Mouse (Mus musculus) spleen, postnatal 4 days (tissue): ENCODE results near the gene Atg5.

ENCODE experiments used
- DNase-seq, 2 experiments: peaks; one replicate each; pipeline ENCODE4 v3.0.0; 2022; ENCODE audit warnings: low spot score in 2 of 2

Atg5 gene

GRCm38 (mm10) chr10:44353467-44353866 is 85.3 kb downstream of the Atg5 start:
- no peak for DNase-seq

DNA sequence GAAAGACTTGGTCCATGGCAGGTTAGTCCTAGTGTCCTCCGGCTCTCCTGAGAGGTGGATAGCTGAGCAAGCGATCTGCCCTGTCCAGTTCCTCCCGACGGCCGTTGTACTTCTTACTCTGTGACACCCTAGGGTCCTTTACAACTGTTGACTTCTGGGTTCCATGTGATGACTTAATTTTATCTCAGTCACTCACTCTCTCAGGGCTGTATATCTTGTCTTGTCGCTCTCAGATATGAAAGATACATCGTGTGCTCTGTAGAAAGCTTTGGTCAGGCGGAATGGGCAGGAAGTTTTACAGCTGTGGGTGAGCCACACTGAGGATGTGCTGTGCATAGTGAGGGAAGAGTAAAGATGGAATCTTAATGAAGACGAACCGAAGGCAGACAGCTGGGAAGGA is 86.2 kb downstream of the Atg5 start:
- no peak for DNase-seq

GRCm38 (mm10) chr10:44355216-44355615 is 87.1 kb downstream of the Atg5 start:
- DNase-seq = no peak

DNA sequence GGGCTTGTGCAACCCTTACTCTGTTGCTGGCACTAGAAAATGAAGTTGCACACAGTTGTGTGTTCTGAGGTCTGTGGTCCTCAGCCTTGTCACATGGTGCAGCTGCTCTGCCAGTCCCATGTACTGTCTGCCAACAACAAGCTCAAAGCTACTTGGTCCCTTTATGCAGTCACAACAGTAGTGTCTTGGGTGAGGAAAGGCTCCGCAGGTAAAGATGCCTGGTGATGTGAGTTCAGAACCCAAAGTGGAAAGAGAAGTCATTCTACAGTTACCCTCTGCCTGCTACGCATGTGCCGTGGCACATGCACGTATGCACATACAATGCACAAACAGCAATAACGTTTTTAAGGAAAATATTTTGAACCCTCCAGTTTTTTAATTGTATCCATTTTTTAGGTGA is 88.5 kb downstream of the Atg5 start:
- DNase-seq = no peak

- DNase-seq = no peak
These were observed 89.2 kb downstream of the Atg5 start for GRCm38 (mm10) chr10:44357316-44357715.

DNA sequence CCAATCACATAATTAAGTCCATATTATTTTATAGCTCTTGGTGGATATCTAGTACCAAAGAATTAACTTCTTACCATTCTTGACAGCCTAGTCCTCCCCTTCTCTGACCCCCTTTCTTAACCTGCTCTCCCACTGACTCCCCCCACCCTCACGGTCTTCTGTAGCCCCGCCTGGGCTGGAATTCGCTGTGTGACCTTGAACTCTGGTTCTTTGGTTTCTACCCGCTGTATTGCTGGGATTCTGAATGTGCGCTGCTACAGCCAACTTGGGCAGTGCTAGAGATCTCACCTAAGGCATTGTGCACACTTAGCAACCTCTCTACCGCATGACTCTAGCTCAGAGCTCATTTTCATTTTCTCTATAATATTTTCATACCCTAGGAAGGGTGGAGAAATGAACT is 90.7 kb downstream of the Atg5 start:
- no peak for DNase-seq

- DNase-seq = no peak
These were observed 92.5 kb downstream of the Atg5 start for GRCm38 (mm10) chr10:44360632-44361031.

- DNase-seq = no peak
These were observed 94.3 kb downstream of the Atg5 start for GRCm38 (mm10) chr10:44362435-44362834.

DNA sequence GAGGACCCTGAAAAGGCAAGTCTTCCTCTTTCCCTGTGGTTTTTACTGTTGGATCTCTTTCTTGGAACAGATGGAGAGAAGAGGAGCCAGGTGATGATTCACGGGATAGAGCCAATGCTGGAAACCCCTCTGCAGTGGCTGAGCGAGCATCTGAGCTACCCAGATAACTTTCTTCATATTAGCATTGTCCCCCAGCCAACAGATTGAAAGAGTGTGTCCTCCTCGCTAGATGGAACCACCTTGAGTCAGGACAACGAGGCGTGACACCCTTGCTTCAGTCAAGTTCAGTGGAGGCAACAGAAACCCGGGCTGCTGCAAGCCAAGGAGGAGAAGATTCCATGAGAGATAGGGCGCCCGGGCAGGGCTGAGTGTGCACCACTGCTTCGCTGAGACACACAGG is 94.7 kb downstream of the Atg5 start:
- DNase-seq = no peak

DNA sequence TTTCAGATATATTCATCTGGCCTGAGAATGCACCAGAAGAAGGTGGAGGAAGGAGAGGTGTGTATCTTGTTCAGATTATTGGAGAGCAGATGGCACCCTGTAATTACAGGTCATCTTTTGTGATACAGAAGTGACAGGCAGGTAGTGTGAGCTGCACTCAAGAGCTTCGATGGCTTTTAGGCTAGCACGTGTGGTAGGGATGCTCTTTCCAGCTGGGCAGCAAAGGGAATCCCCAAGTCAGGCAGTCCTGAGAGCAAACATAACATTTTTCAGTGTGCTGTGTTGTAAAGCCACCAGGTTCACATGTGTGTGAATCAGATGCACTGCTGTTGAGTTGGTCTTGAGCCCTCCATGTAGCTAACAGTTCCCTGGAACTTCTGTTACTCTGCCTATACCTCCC is 98.0 kb downstream of the Atg5 start:
- no peak for DNase-seq

- no peak for DNase-seq
These were observed 98.9 kb downstream of the Atg5 start for GRCm38 (mm10) chr10:44367043-44367442.

DNA sequence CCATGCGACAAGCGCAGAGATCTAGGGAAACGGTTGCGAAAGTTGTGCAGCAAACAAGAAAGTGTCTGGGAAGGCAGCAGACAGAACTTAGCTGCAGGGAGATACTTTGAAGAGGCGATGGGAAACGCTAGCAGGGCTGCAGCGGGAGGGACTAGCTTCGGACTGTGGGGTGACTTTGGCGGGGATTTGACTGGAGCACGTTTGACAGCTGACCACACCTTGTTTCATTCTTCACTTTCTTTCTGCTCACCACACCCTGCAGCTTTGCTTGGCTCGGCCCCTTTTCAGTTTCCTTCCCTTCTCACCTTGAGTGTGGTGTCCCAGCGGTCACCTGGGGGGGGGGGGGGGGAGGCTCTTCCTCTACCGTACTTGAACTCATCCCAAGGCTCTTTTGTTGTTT is 100.4 kb downstream of the Atg5 start:
- DNase-seq = no peak

DNA sequence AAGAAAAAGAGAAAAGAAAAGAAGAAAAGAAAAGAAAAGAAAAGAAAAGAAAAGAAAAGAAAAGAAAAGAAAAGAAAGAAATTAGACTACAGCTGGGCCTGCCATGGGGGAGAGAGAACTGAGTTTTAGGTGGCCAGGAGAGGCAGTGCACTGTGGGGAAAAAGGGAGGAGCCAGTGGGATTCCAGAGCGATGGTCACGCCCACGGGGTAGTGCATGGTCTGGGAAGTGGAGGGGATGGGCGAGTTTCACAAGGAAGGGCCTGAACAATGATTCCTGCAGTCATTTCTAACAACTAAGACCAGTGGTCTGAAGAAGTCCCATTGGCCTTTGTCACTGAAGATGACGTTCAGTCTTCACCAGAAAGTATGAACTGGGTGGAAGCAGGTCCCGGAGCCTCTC is 102.5 kb downstream of the Atg5 start:
- DNase-seq = no peak

- DNase-seq = no peak
These were observed 104.1 kb downstream of the Atg5 start for GRCm38 (mm10) chr10:44372210-44372609.

DNA sequence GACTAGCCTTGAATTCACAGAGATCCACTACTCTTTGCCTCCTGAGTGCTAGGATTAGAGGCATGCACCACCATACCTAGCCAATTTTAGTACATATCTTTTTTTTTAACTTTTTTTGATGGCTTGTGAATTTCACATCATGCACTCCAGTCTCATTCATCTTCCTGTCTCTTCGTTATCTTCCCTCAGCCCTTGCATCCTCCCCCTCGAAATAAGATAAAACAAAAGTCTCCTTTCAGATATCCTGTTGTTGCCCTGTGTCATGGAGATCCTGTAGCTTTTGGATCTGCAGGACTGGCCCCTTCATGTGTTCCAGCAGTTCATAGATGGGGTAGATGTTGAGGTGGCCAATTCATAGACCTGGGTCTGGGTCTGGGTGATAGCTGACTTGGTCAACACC is 106.5 kb downstream of the Atg5 start:
- DNase-seq = no peak

DNA sequence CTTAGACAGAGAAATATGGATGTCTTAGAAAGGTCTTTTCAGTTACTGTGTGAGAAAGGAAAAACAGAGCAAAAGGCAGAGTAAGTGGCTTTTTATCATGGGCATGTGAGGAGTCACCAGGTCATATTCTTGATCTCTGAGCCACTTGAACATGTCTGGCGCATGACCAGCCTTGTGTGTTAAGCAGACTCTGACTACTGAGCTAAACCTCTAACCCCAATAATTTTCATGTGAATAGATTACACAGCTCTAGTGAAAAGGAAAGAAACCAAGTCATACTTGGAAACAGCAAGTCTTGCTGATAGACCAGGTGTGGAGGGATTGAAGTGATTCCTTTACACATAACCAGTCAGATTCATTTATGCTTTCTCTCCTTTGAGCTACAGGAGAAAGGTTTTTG is 107.3 kb downstream of the Atg5 start:
- DNase-seq = no peak

DNA sequence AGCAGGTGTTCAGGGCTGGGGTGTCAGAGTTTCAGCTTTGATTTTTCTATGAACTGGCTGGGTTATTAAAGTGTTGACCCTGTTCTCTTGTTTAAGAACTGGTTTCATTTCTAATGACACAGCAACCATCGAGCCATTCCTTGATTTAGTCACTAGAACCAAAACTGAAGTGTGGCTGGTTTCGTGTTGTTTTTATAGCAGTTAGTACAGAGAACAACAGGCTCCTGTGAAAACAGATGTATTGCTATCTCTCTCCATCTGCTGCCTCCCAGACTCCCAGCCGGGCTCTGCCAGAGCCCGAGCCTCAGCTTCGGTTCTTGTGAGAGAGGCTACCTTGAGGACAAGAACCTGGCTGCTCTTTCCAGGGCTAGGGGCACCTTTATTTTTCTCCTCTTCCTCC is 109.7 kb downstream of the Atg5 start:
- DNase-seq = no peak

- DNase-seq = no peak
These were observed 110.2 kb downstream of the Atg5 start for GRCm38 (mm10) chr10:44378403-44378802.

- DNase-seq = peak; percentile 58 to 76
These were observed 112.5 kb downstream of the Atg5 start for GRCm38 (mm10) chr10:44380476-44381208.

GRCm38 (mm10) chr10:44381397-44381796 is 113.2 kb downstream of the Atg5 start:
- DNase-seq = peak; percentile 38 to 70

- DNase-seq = no peak
These were observed 113.8 kb downstream of the Atg5 start for GRCm38 (mm10) chr10:44381948-44382347.

DNA sequence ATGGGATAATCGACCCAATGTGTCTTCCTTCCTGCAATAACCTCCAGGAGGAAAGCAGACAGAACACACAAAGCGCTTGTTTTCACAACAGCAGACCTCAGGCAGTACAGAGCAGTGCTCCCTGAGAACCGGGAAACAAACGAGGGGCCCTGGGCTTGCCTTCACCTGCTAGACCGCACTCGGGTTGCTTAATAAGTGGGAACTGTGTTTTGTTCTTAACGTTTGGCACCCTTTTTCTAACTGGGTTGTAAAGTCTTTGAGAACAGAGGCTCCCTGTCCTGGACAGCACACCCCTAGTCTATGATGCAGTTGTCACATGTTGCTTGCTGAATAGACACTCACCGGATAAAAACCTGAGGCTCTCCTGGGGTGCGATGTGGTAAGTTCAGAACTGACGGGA is 115.1 kb downstream of the Atg5 start:
- no peak for DNase-seq

DNA sequence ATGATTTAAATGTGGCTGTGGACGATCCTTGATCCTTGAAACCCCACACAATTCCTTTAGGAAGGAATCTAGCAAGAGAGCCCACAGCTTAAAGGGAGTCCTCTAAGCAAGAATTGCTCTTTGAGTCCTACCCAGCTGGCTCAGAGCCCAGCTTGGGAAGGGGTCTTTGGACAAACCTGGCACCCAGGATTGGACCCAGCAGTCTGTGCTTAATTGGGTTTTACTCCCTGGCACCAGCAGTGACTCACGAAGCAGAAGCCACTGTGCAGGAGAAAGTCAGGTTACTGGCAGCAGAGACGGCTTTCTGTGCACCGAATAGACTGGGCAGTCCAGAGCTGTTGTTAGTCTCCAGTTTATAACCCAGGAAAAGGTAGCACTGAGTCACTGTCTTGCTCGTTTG is 117.1 kb downstream of the Atg5 start:
- DNase-seq = no peak

DNA sequence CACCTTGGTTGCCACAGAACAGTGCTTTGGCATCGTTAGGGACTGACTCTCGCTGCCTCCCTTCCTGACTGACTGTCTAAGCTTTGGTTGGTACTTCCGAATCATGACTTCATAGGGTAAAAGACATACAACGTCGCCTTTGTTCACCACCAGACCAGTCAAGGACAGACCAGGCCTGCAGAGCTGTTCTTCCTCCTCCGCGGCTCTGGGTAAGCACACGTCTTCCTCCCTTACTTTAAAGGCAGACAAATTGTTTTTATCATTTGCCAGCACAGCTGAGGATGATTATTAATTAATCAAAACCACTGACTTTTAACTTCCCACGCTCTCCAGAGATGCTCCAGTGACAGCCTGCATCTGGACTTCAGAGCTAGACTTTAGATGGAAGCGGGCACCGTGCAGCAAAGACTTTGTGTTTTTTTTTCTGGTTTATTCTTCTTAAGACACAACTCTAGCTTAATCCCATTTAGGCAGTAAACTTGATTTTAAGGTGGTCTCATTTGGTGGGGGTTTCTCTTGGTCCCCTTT is 120.6 kb downstream of the Atg5 start:
- no peak for DNase-seq
